Comparison of ENCODE assay signal across 8 mouse cellular contexts in the genomic region with DNA sequence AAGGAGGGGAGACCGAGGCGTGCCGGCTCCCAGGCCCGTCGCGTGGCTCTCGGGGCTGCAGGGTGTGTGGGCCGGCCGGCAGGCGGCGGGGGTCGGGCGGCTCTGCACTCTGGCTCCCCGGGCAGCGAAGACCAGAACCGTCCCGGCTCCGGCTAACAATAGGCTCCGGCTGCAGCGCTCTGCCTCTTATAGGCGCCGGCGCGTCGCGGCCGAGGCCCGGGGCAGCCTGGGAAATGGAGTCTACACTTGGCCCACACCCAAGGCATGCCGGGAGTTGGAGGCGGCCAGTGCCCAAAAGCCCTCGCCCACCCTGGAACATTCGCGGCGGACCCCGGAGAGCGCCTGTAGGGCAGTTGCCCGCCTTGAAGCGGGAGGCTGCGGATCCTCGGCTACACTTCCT. TPM values are rescaled to one million over a fixed set of nuclear protein-coding genes. Genes with fewer than 3 reads are reported as not detected.
A peak's percentile ranks its signal among the peaks of the same experiment; 100 is the strongest.
DNase-seq lines count a peak whose midpoint lies in the region; ATAC-seq lines count a peak whose summit lies in the region.

Gene Csrnp2, minus strand, starts transcription at position 387 of the 400 bp plus-strand sequence.

- H3K4me3 ChIP-seq in forebrain, embryonic 10.5 days, result peak within 1 kb of the TSS; percentile 88
- peak within 1 kb of the TSS; percentile 70 for H3K4me3 ChIP-seq in heart, embryonic 16.5 days (ENCODE audit: low read length)
- peak within 1 kb of the TSS; percentile 72 for H3K4me3 ChIP-seq in liver, embryonic 15.5 days (replicated peaks)
- peak within 1 kb of the TSS; percentile 89 for H3K4me3 ChIP-seq in neural tube, embryonic 12.5 days

- DNase-seq in c-Kit-negative CD71-positive TER-119-positive erythroid progenitor cells, embryonic 14.5 days (ENCODE audit: low read depth, low spot score), result peak; percentile 36
- DNase-seq in forebrain, embryonic 10.5 days (ENCODE audit: extremely low spot score, low spot score), result peak; percentile 96
- DNase-seq in kidney, postnatal 36 days, result peak; percentile 92 to 95
- DNase-seq in telencephalon, adult 2 months (ENCODE audit: low read depth, low spot score), result peak; percentile 68

- H3K27ac ChIP-seq in forebrain, embryonic 10.5 days, result peak within 1 kb of the TSS; percentile 97
- H3K27ac ChIP-seq in heart, embryonic 16.5 days (ENCODE audit: low read length), result peak within 1 kb of the TSS; percentile 78
- H3K27ac ChIP-seq in liver, embryonic 15.5 days (replicated peaks), result peak within 1 kb of the TSS; percentile 38; the same call in 1 of the 2 replicates
- H3K27ac ChIP-seq in neural tube, embryonic 12.5 days, result peak within 1 kb of the TSS; percentile 95

- peaks cover 47% of the 10 kb centered on the region for H3K4me1 ChIP-seq in forebrain, embryonic 10.5 days
- H3K4me1 ChIP-seq in heart, embryonic 16.5 days (ENCODE audit: control insufficient read depth, insufficient read depth, low read length), result peaks cover 34% of the 10 kb centered on the region
- H3K4me1 ChIP-seq in liver, embryonic 15.5 days (replicated peaks), result peaks cover 14% of the 10 kb centered on the region
- peaks cover 36% of the 10 kb centered on the region for H3K4me1 ChIP-seq in neural tube, embryonic 12.5 days

- WGBS in forebrain, embryonic 10.5 days, result under 1% methylated on average over 40 of the region's 40 CpGs
- WGBS in heart, embryonic 16.5 days, result 1% methylated on average over 40 of the region's 40 CpGs
- under 1% methylated on average over 37 of the region's 40 CpGs for whole genome bisulfite sequencing in liver, embryonic 15.5 days (ENCODE audit: insufficient replicate concordance)
- under 1% methylated on average over 40 of the region's 40 CpGs for WGBS in neural tube, embryonic 12.5 days

- H3K9ac ChIP-seq in heart, embryonic 16.5 days (ENCODE audit: low read length), result peak within 1 kb of the TSS; percentile 89
- peak within 1 kb of the TSS; percentile 72 for H3K9ac ChIP-seq in liver, embryonic 15.5 days
- H3K9ac ChIP-seq in neural tube, embryonic 12.5 days, result peak within 1 kb of the TSS; percentile 98

- peak within 1 kb of the TSS; percentile 81 for H3K4me2 ChIP-seq in heart, embryonic 16.5 days (ENCODE audit: low read depth, low read length)
- peak within 1 kb of the TSS; percentile 100 for H3K4me2 ChIP-seq in liver, embryonic 15.5 days
- peak within 1 kb of the TSS; percentile 86 for H3K4me2 ChIP-seq in neural tube, embryonic 12.5 days (replicated peaks)

- 0 out of 2 replicates have a peak, but pooled peaks cover 6% of the 10 kb centered on the region for H3K36me3 ChIP-seq in forebrain, embryonic 10.5 days (replicated peaks)
- no peaks in the 10 kb centered on the region for H3K36me3 ChIP-seq in heart, embryonic 16.5 days (ENCODE audit: control insufficient read depth, insufficient read depth)
- H3K36me3 ChIP-seq in liver, embryonic 15.5 days (replicated peaks), result no peaks in the 10 kb centered on the region
- H3K36me3 ChIP-seq in neural tube, embryonic 12.5 days, result no peaks in the 10 kb centered on the region

- peak; percentile 98 for ATAC-seq in CD4-positive, CD25-positive, alpha-beta regulatory T cell, adult 4 months
- peak; percentile 97 for ATAC-seq in heart, embryonic 16.5 days (replicated peaks; ENCODE audit: extremely low read depth, insufficient read depth, low FRiP score)
- ATAC-seq in liver, embryonic 15.5 days (ENCODE audit: insufficient read depth), result peak; percentile 90
- ATAC-seq in neural tube, embryonic 12.5 days (ENCODE audit: low FRiP score, low read depth), result peak; percentile 98

- H3K9me3 ChIP-seq in forebrain, embryonic 10.5 days, result no peaks in the 10 kb centered on the region
- no peaks in the 10 kb centered on the region for H3K9me3 ChIP-seq in heart, embryonic 16.5 days (replicated peaks; ENCODE audit: control insufficient read depth, low read length)
- no peaks in the 10 kb centered on the region for H3K9me3 ChIP-seq in liver, embryonic 15.5 days (replicated peaks)
- 0 out of 2 replicates have a peak, but pooled peaks cover 3% of the 10 kb centered on the region for H3K9me3 ChIP-seq in neural tube, embryonic 12.5 days

- H3K27me3 ChIP-seq in forebrain, embryonic 10.5 days (ENCODE audit: poor library complexity, severe bottlenecking), result no peaks in the 10 kb centered on the region
- H3K27me3 ChIP-seq in heart, embryonic 16.5 days (ENCODE audit: control insufficient read depth, insufficient read depth, low read length), result no peaks in the 10 kb centered on the region
- H3K27me3 ChIP-seq in liver, embryonic 15.5 days, result peaks cover 31% of the 10 kb centered on the region
- H3K27me3 ChIP-seq in neural tube, embryonic 12.5 days (replicated peaks), result no peaks in the 10 kb centered on the region

RNA-seq across cellular contexts. Expression of gene Csrnp2, which starts in this region (rescaled TPM):
- 1 to 10 TPM; 1.8 to 2.5 TPM for polyA plus RNA-seq in CD4-positive, CD25-positive, alpha-beta regulatory T cell, adult 4 months (2017; shearing (Covaris generic))
- 17.0 and 17.2 TPM in 2 replicates for polyA plus RNA-seq in forebrain, embryonic 10.5 days (2016; fragmentation: Nextera tagmentation; extraction: Ambion mirVana)
- 7.2 and 8.3 TPM in 2 replicates for polyA plus RNA-seq in heart, embryonic 16.5 days (2015; fragmentation: Nextera tagmentation; extraction: Ambion mirVana)
- 0.81 and 0.97 TPM in 2 replicates for polyA plus RNA-seq in liver, embryonic 15.5 days (2015; fragmentation: Nextera tagmentation; extraction: Ambion mirVana)
- polyA plus RNA-seq in neural tube, embryonic 12.5 days (2016; fragmentation: Nextera tagmentation; extraction: Ambion mirVana), result 42.6 and 43.1 TPM in 2 replicates

Comparison
In these comparisons a context has a peak if more than half of its experiments do, and no peak if none do; other contexts are left out.
1. Peak in every context shown above with its lines: DNase-seq, ATAC-seq, H3K4me3 ChIP-seq and H3K27ac ChIP-seq.
2. Peak in ATAC-seq, H3K4me3 ChIP-seq, H3K27ac ChIP-seq, H3K9ac ChIP-seq and H3K4me2 ChIP-seq in liver, embryonic 15.5 days; RNA of the gene not detected or under 1 TPM.
3. DNase-seq: peak in every context shown above with its lines; median percentile 96 in forebrain, embryonic 10.5 days; 94 in kidney, postnatal 36 days; 68 in telencephalon, adult 2 months; 36 in c-Kit-negative CD71-positive TER-119-positive erythroid progenitor cells, embryonic 14.5 days.
4. H3K27ac ChIP-seq: peak in every context shown above with its lines; median percentile 97 in forebrain, embryonic 10.5 days; 95 in neural tube, embryonic 12.5 days; 78 in heart, embryonic 16.5 days; 38 in liver, embryonic 15.5 days.